Mouse (Mus musculus): ENCODE data around the gene Synpr.

The Synpr gene

DNA sequence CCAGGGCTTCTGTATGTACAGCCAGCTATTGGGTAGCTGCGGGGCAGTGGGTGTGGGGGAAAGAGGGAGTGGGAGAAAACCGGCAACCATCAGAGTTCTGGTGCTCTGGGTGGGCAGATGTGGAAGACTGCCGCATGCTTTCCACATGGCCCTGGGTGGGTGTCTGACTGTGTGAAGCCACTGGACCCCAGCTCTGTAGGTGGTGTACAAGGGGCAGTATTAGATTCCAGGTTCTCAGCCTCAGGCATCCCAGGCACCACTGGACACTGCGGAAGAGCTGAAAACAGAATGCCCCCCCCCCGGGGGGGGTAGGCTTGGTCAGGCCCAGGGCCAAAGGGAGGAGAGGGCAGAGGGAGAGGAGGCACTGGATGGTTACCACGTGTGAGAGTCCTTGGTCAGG lies 156.1 kb downstream of the Synpr start:
- TF ChIP-seq GATA4 (IDR thresholded peaks at IDR 0.05; ENCODE audit: insufficient replicate concordance, low read length), result no peak

DNA sequence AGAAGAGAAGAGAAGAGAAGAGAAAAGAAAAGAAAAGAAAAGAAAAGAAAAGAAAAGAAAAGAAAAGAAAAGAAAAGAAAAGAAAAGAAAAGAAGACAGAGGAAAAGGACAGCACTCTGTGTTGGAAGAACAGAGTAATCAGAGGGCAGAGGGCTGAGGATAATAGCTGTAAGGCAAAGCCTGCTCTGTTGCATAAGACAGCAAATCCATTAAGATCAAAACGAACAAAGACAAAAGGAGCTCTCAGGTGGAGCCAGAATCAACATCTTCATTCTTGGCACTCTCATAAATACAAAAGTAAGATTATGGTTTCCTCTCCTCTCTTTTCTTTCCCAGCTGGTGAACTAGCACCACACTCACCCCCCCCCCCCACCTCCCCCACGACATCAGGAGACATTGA lies 160.3 kb downstream of the Synpr start:
- no peak for TF ChIP-seq GATA4 (IDR thresholded peaks at IDR 0.05; ENCODE audit: insufficient replicate concordance, low read length)

DNA sequence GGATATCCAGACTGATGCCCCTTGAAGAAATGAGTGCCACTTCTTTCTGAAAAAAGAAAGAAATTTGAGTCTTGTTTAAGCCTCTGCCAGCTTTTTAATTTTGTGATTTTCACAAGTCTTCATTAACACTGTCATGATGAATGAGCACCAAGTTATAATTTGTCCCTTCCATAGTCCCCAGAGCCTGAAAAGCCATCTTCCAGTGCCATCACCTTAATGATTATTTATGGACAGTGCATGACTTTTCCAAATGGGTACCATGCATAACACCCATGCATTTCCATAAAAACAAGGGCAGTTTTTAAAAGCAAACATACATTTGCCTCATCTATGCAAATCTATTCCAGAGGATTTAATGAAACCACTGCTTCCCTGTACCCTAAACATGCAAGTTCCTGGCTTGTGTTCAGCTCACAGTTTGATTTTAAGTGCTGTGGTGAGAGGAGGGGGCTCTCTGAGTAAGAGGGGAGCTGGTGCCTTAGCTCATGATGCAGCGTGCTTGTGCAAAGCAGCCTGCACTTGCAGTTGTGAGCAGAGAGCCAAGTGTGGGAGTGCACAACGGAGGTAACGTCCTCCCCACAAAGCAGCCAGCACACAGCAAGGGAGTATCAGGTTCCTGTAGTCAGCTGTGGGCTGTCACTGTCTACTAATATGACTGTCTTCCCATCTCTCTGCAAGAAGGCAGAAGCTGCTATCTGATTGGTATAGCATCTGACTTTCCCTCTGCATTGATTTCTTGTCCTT lies 169.1 kb downstream of the Synpr start:
- TF ChIP-seq GATA4 (IDR thresholded peaks at IDR 0.05; ENCODE audit: insufficient replicate concordance, low read length), result no peak

DNA sequence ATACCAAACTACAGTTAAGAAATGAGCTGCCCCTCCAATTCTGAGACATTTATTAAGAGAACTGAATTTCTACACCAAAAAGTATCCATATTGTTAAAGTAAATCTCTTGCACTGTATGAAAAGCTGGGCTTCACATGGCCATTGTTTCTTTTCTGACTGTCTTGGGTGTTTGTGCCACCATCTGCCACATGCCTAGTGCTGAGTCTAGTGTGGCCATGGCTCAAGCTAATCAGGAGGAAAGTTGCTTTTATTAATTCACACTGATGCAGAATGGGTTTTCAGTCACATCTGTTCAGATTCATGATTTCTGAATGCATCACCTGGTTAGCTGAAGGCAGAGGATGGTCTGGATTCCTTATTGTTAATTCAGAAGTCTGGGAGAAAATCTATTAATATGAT lies 170.4 kb downstream of the Synpr start:
- TF ChIP-seq GATA4 (IDR thresholded peaks at IDR 0.05; ENCODE audit: insufficient replicate concordance, low read length), result no peak

DNA sequence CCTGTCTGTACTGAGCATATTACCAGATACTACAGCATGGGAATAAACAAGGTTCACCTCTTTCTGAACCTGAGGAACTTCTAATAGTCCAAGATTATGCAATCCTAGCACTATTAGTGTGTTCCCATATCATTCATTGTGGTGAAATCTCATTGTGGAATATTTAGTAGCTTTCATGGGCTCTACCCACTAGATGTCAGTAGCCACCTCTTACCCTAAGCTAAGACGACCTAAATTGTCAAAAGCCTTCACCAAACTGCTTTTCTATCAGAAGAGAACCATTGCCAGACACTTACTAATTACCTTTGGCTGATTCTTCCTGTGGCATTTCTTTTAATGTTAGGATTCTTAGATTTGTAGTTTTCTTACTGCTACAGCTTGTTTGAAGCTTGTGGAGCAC lies 174.8 kb downstream of the Synpr start:
- TF ChIP-seq GATA4 (IDR thresholded peaks at IDR 0.05; ENCODE audit: insufficient replicate concordance, low read length), result no peak

DNA sequence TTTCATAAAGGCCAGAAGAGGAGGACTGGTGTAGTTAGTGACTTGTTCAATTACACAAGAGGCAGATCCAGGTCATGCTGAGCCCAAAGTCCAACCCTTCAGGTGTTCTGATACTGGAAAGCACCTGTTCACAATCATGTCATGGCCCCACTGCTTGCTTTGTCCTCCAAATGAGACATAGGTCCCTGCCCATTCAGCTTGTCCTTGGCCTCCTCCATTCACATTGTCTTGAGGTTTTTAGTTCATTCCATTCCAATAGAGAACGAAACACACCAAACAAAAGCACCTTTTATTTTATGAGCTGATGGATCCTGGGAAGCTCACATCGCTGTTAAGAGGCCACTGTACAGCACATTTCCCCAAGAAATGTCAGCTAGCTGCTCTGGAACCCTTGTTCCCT lies 184.6 kb downstream of the Synpr start:
- no peak for TF ChIP-seq GATA4 (IDR thresholded peaks at IDR 0.05; ENCODE audit: insufficient replicate concordance, low read length)

DNA sequence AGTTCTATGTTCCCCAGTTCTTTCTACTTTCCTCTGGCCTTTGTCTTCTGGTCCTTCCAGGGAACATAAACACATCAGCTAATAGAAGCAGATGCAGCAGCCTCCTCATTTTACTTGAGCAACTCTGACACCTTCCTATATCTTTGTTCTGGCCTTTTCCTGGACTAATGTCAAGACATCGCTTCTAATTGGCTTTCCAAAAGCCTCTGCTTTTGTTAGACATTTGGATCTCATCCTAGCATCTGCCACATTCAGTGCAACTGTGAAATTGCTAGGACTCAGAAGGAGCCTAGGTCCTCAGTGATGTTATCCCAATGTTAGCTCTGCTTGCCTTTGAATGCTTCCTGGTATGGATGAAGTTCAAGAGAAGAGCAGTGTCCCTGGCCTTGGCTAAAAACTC lies 193.2 kb downstream of the Synpr start:
- no peak for TF ChIP-seq GATA4 (IDR thresholded peaks at IDR 0.05; ENCODE audit: insufficient replicate concordance, low read length)

DNA sequence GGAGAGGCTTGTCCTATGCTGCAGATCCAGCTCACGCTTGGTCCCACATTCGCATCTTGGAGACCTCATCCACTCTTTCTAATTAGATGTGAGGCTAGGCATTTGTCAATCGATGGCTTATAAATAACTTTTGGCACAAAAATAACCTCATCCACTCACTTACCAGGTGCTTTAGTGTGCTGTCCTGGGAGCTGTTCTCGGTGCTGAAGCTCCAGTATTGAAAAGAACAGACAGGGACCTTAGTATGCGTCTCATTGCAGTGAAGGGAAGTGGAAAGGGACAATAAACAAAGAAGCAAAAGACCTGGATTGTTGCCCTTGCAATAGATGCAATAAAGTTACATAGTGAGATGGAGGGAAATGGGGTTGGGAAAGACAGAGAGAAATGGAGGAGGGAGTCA lies 220.8 kb downstream of the Synpr start:
- TF ChIP-seq GATA4 (IDR thresholded peaks at IDR 0.05; ENCODE audit: insufficient replicate concordance, low read length), result no peak

DNA sequence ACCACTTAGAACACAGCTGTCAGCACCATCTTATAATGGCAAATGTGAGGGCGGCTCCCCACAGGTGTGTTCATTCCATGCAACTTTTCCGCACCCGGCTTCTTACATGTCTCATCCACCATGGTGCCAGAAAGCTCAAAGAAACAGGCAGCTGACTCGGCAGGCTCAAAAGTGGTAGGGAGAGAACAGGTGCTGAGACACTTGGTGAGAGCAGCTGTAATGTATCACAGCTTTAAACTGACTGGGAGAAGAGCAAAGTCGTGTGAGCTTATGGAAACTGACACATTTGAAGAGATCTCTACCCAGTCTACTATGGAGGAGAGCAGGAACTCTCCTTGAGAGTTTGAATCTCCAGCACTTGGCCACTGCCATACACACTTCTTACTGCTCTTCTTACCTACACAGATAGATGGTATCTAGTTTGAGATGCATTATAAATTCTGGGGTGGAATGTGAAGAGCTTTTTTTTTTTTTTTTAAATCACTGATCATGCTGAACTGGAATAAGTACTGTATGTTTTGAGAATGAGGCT lies 234.1 kb downstream of the Synpr start:
- no peak for TF ChIP-seq GATA4 (IDR thresholded peaks at IDR 0.05; ENCODE audit: insufficient replicate concordance, low read length)

DNA sequence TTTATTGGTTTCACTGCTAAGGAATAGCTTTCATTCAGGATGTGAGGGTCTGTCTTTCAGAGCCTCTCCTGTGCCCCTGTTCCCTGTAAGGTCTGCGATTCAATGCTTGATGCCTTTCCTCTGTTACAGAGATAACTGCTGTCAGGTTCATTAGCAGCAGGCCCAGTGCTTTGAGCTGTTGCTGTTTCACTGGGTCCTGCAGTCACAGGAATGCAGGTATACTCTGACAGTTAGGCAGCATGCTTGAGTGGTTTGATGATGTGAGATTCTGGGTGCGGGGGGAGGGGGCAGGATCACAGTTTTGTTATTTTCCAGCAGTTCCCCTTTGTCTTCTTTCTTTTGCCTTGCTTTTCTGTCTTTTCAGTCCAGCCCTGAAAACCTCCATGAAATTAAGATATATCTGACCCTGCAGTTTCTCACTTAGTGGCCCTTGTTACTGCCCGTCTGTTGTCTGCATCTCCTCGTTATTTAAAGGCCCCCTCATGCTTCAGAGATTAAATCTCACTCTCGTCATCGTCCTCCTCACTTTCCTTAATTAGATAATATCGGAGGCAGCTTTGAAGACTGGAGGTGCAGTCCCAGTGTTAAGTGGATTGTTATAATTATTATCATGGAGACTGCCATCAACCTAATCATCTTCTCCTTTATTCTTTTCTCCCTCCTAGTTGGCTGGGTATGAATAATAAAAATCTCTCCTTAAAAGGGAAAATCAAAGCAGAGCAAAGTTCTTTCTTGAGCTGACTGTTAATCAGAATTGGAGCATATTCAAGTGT lies 234.8 kb downstream of the Synpr start:
- TF ChIP-seq GATA4 (IDR thresholded peaks at IDR 0.05; ENCODE audit: insufficient replicate concordance, low read length), result no peak

DNA sequence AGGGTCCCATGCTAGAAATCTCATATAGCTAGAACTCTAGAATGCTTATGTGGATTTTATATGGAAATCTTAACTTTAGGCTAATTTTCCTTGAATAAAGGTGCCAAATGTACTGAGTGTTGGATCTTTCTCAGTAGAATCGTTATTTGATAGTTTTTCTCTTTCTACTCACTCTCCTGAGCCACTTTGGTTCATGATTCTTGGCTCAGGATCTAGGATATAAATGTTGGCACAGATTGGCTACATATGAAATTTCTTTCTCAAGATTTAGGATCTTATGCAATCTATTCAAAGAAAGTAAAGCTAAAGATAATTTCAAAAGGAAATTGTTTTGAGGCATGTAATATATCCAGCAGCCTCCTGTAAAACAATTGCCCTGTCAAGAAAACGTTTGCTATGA lies 263.2 kb downstream of the Synpr start:
- TF ChIP-seq GATA4 (IDR thresholded peaks at IDR 0.05; ENCODE audit: insufficient replicate concordance, low read length), result no peak

DNA sequence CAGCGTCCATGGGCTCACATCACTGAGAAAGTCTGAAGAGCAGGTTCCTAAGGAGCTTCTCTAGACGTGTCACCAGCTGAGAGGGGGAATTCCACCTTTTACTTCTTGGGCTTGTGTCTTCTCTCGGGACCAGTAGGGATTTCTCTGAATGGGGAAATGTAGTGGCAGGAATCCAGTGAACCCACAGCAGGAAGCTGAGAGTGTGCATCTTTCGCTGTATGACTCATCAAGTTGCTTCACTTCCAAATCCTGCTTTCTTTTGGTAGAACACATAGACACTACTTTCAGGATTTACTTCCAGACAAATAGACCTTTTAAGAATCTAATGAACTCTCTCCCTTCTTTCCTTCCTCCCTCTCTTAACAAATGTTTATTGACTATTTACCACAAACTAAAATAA lies 266.6 kb downstream of the Synpr start:
- TF ChIP-seq GATA4 (IDR thresholded peaks at IDR 0.05; ENCODE audit: insufficient replicate concordance, low read length), result no peak

DNA sequence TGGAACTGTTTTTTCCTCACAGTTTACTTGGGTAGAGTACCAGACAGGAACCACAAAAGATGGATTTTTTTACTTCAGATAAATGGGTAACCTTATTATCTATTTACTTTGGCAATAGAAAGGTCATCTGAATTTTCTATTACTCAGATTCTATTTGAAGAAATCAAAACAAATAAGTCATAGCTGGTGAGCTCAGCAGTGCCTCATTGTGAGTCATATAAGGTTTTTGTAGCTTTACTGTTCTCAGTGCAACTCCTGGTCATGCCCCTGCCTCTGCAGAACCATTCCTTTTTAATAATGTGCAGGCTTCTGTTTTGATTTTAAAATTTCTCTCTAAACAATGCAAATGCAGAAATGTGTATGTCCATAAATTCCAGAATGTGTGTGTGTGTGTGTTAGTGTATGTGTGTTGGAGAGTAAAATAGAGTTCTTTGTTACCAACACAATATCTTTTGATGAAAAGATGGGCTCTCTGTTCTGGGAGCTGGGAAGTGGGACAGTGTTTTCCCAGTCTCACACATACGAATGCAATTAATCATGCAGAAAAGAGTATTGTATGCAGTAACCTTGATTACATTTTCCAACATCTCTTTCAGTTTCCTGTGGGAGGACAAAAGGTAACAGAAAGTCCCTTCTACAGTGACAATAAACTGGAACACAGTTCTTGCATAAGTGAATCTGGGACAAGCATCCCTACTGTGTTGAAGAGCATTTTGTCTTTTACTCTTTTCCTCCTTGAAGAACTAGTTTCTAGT lies 269.2 kb downstream of the Synpr start:
- no peak for TF ChIP-seq GATA4 (IDR thresholded peaks at IDR 0.05; ENCODE audit: insufficient replicate concordance, low read length)

DNA sequence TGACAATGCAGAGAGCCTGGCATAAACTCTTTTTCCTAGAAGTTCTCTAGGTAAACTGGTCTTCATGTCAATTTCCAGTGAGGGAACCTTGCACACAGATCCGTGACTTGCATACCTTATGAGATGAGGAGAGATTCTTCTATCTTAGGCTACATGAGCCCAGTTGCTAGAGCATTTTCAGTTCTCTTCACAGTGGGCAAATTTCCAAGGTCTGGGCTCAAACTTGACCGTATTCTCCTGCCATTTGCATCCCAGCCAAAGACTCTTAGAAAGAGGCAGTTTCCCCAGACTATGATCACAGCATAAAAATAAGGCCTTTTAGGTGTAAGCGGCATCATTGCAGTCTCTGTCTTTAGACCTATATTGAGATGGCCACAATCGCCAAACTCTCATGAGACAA lies 270.1 kb downstream of the Synpr start:
- no peak for TF ChIP-seq GATA4 (IDR thresholded peaks at IDR 0.05; ENCODE audit: insufficient replicate concordance, low read length)

DNA sequence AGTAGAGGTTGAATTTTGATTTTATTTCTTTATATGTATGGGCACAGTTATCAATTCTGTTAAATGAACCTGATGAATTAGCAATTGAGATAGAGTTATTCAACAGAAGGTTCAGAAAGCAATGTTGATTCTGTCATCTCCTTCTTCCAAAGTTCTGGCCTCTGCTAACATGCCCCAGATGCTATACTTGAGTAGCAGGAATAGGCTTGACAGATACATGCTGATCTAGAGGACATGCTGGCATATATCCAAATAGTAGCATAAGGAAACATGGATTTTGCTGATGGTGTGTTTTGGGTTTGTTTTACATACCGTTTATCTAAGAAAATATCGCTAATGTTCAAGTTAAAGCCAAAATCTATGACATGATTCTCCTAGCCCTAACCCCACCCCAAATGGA lies 273.5 kb downstream of the Synpr start:
- TF ChIP-seq GATA4 (IDR thresholded peaks at IDR 0.05; ENCODE audit: insufficient replicate concordance, low read length), result no peak

DNA sequence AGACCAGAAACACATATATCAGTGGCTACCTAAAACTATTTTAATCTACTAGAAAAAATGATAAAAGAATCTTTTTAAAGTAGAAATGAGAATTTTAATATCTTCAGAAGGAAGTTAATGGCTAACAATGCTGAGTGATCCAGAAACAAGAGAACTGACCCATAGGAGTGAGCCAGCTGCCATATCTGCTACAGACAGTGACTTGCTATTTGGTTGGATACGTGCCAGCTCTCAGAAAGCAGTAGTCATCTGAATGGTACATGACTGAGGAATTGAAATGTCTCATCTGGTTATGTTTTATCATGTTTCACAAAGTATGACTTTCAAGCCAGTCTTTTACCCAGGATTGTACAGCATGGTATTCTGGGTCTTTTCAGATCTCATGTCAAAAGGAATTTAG lies 282.7 kb downstream of the Synpr start:
- TF ChIP-seq GATA4 (IDR thresholded peaks at IDR 0.05; ENCODE audit: insufficient replicate concordance, low read length), result no peak
